Mouse (Mus musculus) spleen, adult 2 months (tissue): ENCODE data around the gene Hacd2.

Experiments
- CTCF ChIP-seq: fragments of 200-500 bp; IDR thresholded peaks from 2 replicates; pipeline ENCODE4 v1.5.1; 2011; ENCODE audit warnings: mild to moderate bottlenecking, inconsistent platforms; ENCODE audit not compliant: insufficient read depth, insufficient read length, insufficient replicate concordance; ENCODE audit errors: extremely low read depth
- POLR2A ChIP-seq: fragments of 200-500 bp; IDR thresholded peaks from 2 replicates; pipeline ENCODE4 v1.6.1; 2011; ENCODE audit warnings: low read depth, low read length, inconsistent platforms

GRCm38 (mm10) chr16:35111143-35111620 lies 89.0 kb downstream of the Hacd2 start:
- TF ChIP-seq POLR2A, result no peak
- TF ChIP-seq CTCF, result peak; percentile 0; the same call in 1 of the 2 replicates
